Mouse (Mus musculus): ENCODE results near the gene Pcbd2. TPM values are rescaled to one million over a fixed set of nuclear protein-coding genes. Genes with fewer than 3 reads are reported as not detected.

Gene Pcbd2
- polyA plus RNA-seq, 1 experiment: 32.2 TPM

- TF ChIP-seq POLR2A (IDR thresholded peaks at IDR 0.05; ENCODE audit: extremely low read depth, insufficient read depth, low read length): no peak
- Histone ChIP-seq H3K4me1 (ENCODE audit: control insufficient read depth, insufficient read depth, low read length) (no peaks in the 10 kb centered on the region), H3K27ac (ENCODE audit: insufficient read depth, low read length) (no peak overlapping the region), H3K4me3 (ENCODE audit: insufficient read depth, low read length) (no peak overlapping the region)
These were observed 3.5 kb downstream of the Pcbd2 start for GRCm38 (mm10) chr13:55730716-55731115.

GRCm38 (mm10) chr13:55732121-55732520 is 5.0 kb downstream of the Pcbd2 start:
- Histone ChIP-seq H3K4me1 (ENCODE audit: control insufficient read depth, insufficient read depth, low read length) (no peaks in the 10 kb centered on the region), H3K27ac (ENCODE audit: insufficient read depth, low read length) (no peak overlapping the region), H3K4me3 (ENCODE audit: insufficient read depth, low read length) (no peak overlapping the region)
- no peak for TF ChIP-seq POLR2A (IDR thresholded peaks at IDR 0.05; ENCODE audit: extremely low read depth, insufficient read depth, low read length)
- TF ChIP-seq CTCF (IDR thresholded peaks at IDR 0.05; ENCODE audit: extremely low read depth, insufficient read depth, low read length): no peak

- TF ChIP-seq POLR2A (IDR thresholded peaks at IDR 0.05; ENCODE audit: extremely low read depth, insufficient read depth, low read length): no peak
- H3K4me3 ChIP-seq (ENCODE audit: insufficient read depth, low read length): no peak overlapping the region
- H3K4me1 ChIP-seq (ENCODE audit: control insufficient read depth, insufficient read depth, low read length): no peaks in the 10 kb centered on the region
- H3K27ac ChIP-seq (ENCODE audit: insufficient read depth, low read length): no peak overlapping the region
These were observed 6.7 kb downstream of the Pcbd2 start for GRCm38 (mm10) chr13:55733628-55734502.

- Histone ChIP-seq H3K4me3 (ENCODE audit: insufficient read depth, low read length) (no peak overlapping the region), H3K4me1 (ENCODE audit: control insufficient read depth, insufficient read depth, low read length) (peaks cover 4% of the 10 kb centered on the region; the same call in 1 of the 2 replicates), H3K27ac (ENCODE audit: insufficient read depth, low read length) (no peak overlapping the region)
- no peak for TF ChIP-seq POLR2A (IDR thresholded peaks at IDR 0.05; ENCODE audit: extremely low read depth, insufficient read depth, low read length)
These were observed 10.7 kb downstream of the Pcbd2 start for GRCm38 (mm10) chr13:55737885-55738284.

GRCm38 (mm10) chr13:55742306-55742705 is 15.1 kb downstream of the Pcbd2 start:
- TF ChIP-seq POLR2A (IDR thresholded peaks at IDR 0.05; ENCODE audit: extremely low read depth, insufficient read depth, low read length) (no peak), CTCF (IDR thresholded peaks at IDR 0.05; ENCODE audit: extremely low read depth, insufficient read depth, low read length) (no peak)
- H3K4me3 ChIP-seq (ENCODE audit: insufficient read depth, low read length): no peak overlapping the region
- no peak overlapping the region for H3K27ac ChIP-seq (ENCODE audit: insufficient read depth, low read length)
- H3K4me1 ChIP-seq (ENCODE audit: control insufficient read depth, insufficient read depth, low read length): peaks cover 4% of the 10 kb centered on the region; the same call in 1 of the 2 replicates

GRCm38 (mm10) chr13:55754380-55754779 is 27.2 kb downstream of the Pcbd2 start:
- H3K4me3 ChIP-seq (ENCODE audit: insufficient read depth, low read length): no peak overlapping the region
- H3K27ac ChIP-seq (ENCODE audit: insufficient read depth, low read length): no peak overlapping the region
- no peak for TF ChIP-seq CTCF (IDR thresholded peaks at IDR 0.05; ENCODE audit: extremely low read depth, insufficient read depth, low read length)
- no peak for TF ChIP-seq POLR2A (IDR thresholded peaks at IDR 0.05; ENCODE audit: extremely low read depth, insufficient read depth, low read length)

GRCm38 (mm10) chr13:55756789-55757188 is 29.6 kb downstream of the Pcbd2 start:
- H3K27ac ChIP-seq (ENCODE audit: insufficient read depth, low read length): no peak overlapping the region
- TF ChIP-seq POLR2A (IDR thresholded peaks at IDR 0.05; ENCODE audit: extremely low read depth, insufficient read depth, low read length) (no peak), CTCF (IDR thresholded peaks at IDR 0.05; ENCODE audit: extremely low read depth, insufficient read depth, low read length) (no peak)
- H3K4me3 ChIP-seq (ENCODE audit: insufficient read depth, low read length): no peak overlapping the region
- no peaks in the 10 kb centered on the region for H3K4me1 ChIP-seq (ENCODE audit: control insufficient read depth, insufficient read depth, low read length)

More at GRCm38 (mm10) chr13:55754380-55754779, 27.2 kb downstream of the Pcbd2 start:
- no peaks in the 10 kb centered on the region for H3K4me1 ChIP-seq (ENCODE audit: control insufficient read depth, insufficient read depth, low read length)

- TF ChIP-seq POLR2A (IDR thresholded peaks at IDR 0.05; ENCODE audit: extremely low read depth, insufficient read depth, low read length): no peak
- no peak for TF ChIP-seq CTCF (IDR thresholded peaks at IDR 0.05; ENCODE audit: extremely low read depth, insufficient read depth, low read length)
- no peak overlapping the region for H3K27ac ChIP-seq (ENCODE audit: insufficient read depth, low read length)
- H3K4me1 ChIP-seq (ENCODE audit: control insufficient read depth, insufficient read depth, low read length): no peaks in the 10 kb centered on the region
- H3K4me3 ChIP-seq (ENCODE audit: insufficient read depth, low read length): no peak overlapping the region
These were observed 30.5 kb downstream of the Pcbd2 start for GRCm38 (mm10) chr13:55757645-55758044.

- TF ChIP-seq POLR2A (IDR thresholded peaks at IDR 0.05; ENCODE audit: extremely low read depth, insufficient read depth, low read length): no peak
- no peak for TF ChIP-seq CTCF (IDR thresholded peaks at IDR 0.05; ENCODE audit: extremely low read depth, insufficient read depth, low read length)
- H3K4me3 ChIP-seq (ENCODE audit: insufficient read depth, low read length): no peak overlapping the region
- no peak overlapping the region for H3K27ac ChIP-seq (ENCODE audit: insufficient read depth, low read length)
- H3K4me1 ChIP-seq (ENCODE audit: control insufficient read depth, insufficient read depth, low read length): no peaks in the 10 kb centered on the region
These were observed 33.4 kb downstream of the Pcbd2 start for GRCm38 (mm10) chr13:55760576-55760975.

GRCm38 (mm10) chr13:55761486-55761885 is 34.3 kb downstream of the Pcbd2 start:
- TF ChIP-seq POLR2A (IDR thresholded peaks at IDR 0.05; ENCODE audit: extremely low read depth, insufficient read depth, low read length): no peak
- TF ChIP-seq CTCF (IDR thresholded peaks at IDR 0.05; ENCODE audit: extremely low read depth, insufficient read depth, low read length): no peak
- no peak overlapping the region for H3K4me3 ChIP-seq (ENCODE audit: insufficient read depth, low read length)
- H3K27ac ChIP-seq (ENCODE audit: insufficient read depth, low read length): no peak overlapping the region
- no peaks in the 10 kb centered on the region for H3K4me1 ChIP-seq (ENCODE audit: control insufficient read depth, insufficient read depth, low read length)
